Mouse (Mus musculus) embryonic fibroblast, embryonic 13.5 days (primary cell): ENCODE measurements around the gene Gata5.

Experiments
- CTCF ChIP-seq: IDR thresholded peaks from 2 replicates; pipeline ENCODE4 v1.5.1; 2011; ENCODE audit warnings: mild to moderate bottlenecking, control low read depth, low read length, moderate library complexity, borderline replicate concordance; ENCODE audit not compliant: insufficient read depth
- POLR2A ChIP-seq: IDR thresholded peaks from 2 replicates; pipeline ENCODE4 v1.6.1; 2011; ENCODE audit warnings: low read depth, mild to moderate bottlenecking, control low read depth, low read length, moderate library complexity

- TF ChIP-seq CTCF (no peak), POLR2A (no peak)
Measured at GRCm38 (mm10) chr2:180277773-180278320, 56.7 kb downstream of the Gata5 start.
